Mouse (Mus musculus) hindlimb bud, embryonic 11.5 days (tissue): ENCODE measurements at regions not wholly inside any gene's neighbourhood (a gene's known extent, or its start where the extent isn't known, plus 50 kb on each side); places are given as distances from the start of the nearest gene placed in this dataset.

Experiments
- DNase-seq: peaks from one replicate; pipeline ENCODE4 v3.0.0-alpha.2; 2012; ENCODE audit warnings: low read depth, low spot score; ENCODE audit errors: extremely low spot score

DNA sequence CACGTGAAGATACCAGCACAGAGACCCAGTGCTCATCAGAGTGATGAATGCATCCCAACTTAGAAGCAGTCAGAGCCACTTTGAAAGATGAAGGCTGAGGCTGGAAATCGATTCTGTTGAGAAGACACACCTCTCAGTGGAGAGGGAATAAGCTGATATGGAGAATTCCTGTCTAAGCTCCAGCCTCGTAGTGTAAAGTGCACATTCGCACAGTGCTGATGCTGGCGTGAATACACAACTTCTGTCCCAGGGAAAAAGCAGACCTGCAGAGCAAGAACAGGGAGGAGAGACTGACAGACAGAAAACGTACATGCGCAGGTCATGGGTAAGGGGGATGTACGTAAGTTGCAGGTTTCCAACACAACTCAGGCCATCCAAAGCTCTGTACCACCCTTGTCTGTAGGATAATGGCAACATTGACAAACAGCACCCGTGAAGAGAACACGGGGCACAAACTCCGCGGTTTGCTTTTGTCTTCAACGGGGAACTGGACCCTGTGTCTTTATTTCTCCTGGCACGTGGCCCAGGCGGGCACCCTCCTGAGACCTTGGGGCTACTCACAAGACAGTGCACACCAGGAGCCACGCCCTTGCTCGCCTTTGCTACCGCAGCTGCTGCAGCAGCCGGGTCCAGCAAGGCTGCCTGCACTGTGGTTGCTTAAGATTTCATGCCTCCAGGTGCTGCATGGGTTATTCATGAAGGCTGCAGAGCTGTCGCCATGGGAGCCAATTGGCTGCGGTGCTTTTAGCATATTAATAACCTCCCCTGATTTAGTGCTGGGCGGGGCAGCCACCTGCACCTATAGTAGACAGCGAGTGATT, 434.3 kb downstream of the Cmpk2 start:
- DNase-seq: no peak

DNA sequence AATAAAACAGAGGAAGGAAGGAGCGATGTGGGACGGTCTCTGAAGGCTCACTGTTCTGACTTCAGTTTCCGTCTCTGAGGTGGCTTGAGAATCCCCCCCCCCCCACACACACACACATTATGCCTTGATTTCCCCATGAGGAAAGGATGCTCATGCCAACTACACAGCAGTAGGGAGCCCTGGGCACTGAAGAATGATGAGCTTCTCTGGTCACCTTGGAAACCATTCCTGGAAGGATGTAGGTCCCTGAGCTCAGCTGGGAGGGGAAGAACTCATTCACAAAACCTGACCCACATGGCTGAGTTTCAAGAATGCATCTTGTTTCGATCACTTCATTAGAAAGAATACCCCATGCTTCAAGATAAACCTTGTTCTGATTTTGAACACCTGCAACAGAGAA, 422.2 kb downstream of the Cmpk2 start:
- no peak for DNase-seq

DNA sequence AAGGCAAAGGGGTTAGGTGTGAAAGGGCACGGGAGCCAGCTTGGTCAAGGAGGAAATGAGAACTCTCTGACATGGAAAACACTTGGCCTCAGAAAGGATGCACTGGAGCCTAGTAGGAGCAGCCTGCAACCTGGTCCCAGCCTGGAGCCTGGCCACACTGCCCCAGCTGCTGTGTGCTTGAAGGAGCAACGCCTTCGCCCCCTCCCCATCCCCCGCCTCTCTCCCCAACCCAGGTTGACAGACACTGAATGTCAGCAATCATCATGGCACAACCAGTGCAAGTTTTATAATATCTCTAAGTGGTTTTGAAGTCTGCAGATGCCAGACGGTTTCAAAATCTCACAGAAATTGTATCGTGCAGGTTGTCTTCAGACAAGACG, 417.6 kb downstream of the Cmpk2 start:
- no peak for DNase-seq

DNA sequence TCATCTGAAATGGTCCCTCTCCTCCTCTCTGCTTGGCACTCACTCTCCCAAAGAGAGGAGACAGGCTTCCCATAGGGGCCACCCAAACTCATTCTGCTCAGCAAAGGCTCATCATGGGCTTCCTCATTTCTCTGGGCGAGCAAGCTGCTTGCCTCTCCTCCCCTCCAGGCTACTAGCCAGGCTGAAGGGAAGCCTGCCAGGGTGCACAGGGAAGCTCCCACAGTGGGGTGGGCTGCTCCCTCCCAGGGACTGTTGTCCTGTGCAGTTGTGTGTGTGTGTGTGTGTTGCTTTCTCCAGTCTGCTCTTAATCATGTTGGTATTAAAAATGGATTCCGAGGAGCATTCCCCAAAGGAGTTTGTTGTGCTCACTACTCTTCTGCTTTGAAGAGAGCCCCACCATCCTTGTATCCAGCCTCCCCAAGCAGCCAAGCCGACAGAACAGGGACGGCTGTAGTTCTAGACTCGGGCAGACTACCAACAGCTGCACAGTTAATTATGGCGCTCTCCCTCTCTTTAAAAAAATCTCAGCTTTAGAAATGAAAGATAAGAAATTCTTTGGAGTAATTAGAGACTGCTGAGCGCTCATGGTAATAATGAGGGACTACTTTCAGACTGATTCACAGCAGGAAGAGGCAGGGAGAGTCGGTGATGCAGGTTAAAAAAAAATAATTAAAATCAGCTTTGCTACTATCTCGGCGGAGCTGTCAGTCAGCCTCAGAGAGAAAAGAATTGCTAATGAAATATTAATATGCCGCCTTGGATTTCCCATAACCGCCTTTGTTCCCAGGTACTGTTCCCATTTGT, 417.0 kb downstream of the Cmpk2 start:
- no peak for DNase-seq

DNA sequence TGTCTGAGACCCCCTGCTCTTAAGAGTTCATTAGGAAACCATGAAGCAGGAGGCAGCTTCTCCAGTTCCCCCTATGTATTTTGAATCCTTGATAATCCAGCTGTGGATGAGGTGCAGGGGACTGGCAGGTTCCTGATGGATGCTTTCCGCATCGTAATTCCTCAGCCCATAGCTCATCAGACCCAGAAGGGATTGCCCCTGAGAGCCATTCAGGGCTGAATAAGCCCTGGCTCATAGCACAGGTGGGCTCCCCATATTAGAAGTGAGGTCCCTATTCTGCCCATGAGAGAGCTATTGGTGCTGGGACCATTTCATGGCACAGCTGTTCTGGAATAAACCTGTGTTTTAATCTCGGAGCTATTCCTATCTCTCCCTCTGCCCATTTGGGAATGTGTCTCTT, 416.1 kb downstream of the Cmpk2 start:
- DNase-seq: no peak

- no peak for DNase-seq
These were observed 415.2 kb downstream of the Cmpk2 start for GRCm38 (mm10) chr12:26884156-26884555.

DNA sequence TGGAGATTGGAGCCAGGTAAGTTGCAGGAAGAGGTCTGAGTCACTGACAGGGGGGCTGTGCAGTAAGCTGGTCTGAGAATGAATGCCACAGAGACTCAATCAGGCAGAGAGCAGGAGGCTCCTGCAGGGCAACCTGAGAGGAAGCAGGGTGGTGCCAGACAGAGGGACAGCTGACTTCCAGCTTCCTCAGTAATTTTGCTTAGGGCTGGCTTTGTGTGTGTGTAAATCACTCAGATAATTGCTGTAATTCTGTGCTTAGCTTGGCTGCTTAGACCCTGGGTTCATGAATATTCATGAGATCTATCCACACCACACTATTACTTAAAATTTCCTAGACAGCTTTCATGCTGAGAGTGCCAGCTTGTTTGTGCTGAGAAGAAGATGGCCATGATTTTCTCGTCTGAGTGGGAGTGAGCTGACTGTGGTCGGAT, 408.7 kb downstream of the Cmpk2 start:
- no peak for DNase-seq

- DNase-seq: no peak
These were observed 408.3 kb downstream of the Cmpk2 start for GRCm38 (mm10) chr12:26877284-26877683.

- peak; percentile 83 for DNase-seq
These were observed 403.5 kb downstream of the Cmpk2 start for GRCm38 (mm10) chr12:26872466-26872865.

- DNase-seq: no peak
These were observed 398.7 kb downstream of the Cmpk2 start for GRCm38 (mm10) chr12:26867731-26868130.

DNA sequence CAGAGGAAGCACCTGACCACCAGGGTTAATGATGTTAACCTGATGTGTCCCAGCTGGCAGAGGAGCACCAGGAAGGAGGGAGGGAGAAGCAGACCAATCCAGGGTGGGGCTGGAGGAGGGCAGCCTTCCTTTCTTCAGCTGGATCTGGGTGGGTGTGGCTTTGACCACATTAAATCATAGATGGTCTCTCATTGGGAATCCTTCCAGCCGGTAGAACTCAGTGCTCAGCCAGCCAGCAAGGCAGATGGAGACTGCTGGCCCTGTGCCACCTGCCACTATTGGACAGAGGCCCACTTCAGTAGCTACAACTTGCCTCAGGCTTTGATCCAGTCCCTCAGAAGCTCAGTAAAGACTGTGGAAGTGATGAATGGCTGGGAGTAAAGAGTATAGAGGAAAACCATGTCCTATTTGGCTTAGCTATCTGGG, 386.1 kb downstream of the Cmpk2 start:
- DNase-seq: no peak

DNA sequence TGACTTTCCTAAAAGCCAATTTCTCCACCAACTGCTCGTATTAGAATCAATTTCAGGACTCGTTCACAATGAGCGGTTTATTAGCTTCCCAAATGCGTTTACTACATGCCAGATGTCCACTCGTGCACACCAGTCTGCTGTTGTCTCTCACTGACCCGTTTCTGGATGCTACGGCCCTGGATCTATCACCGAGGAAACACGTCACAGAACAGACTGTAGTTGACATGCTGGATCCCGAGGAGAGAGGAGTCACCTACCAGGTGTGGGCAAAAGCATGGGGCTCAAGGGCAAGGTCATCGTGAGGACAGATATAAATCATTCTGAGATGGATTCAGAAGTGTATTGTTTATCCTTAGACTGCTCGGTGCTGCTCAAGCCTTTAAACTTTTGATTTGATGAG, 375.9 kb downstream of the Cmpk2 start:
- no peak for DNase-seq

- DNase-seq: no peak
These were observed 373.7 kb downstream of the Cmpk2 start for GRCm38 (mm10) chr12:26842696-26843095.

- no peak for DNase-seq
These were observed 352.4 kb downstream of the Cmpk2 start for GRCm38 (mm10) chr12:26821257-26821968.

- DNase-seq: no peak
These were observed 348.9 kb downstream of the Cmpk2 start for GRCm38 (mm10) chr12:26817866-26818265.

GRCm38 (mm10) chr12:26815771-26816170, 346.8 kb downstream of the Cmpk2 start:
- DNase-seq: peak; percentile 57

- no peak for DNase-seq
These were observed 341.7 kb downstream of the Cmpk2 start for GRCm38 (mm10) chr12:26810565-26811177.

GRCm38 (mm10) chr12:26809670-26810069, 340.7 kb downstream of the Cmpk2 start:
- DNase-seq: no peak

DNA sequence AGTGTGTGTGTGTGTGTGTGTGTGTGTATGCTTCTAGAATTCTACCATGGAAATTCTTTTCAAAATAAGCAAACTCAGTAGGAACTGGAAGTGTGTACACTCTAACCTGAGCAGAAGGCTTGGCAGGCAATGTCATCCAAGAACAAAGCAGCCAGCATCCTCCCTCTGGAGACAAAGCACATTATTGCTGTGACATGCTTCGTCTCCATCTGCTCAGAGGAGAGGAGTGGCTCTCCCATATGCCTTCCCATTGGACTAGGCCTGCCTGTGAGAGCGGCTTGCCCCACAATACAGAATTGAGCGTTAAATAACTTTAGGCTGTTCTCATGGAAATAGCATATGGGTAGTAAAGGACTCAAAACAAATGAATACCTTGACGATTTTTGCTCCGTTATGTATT, 333.5 kb downstream of the Cmpk2 start:
- no peak for DNase-seq

DNA sequence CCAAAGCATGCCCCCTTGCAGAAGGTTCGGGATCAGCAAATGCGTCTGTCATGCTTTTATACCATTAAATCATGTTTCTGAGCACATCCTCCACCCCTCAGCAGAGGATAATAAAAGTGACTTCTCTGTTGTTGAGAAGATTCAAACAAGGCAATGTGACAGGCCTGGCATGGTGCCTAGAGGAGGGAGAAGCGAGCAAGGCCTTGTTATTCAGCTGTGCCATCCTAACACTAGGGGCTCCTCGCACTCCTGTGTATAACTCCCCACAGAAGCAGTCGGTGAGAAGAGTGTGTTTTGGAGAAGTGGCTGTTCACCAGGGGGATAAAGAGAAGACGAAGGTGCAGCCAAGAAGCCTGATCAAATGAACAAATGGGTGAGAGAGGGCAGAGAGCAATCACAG, 330.3 kb downstream of the Cmpk2 start:
- DNase-seq: no peak

DNA sequence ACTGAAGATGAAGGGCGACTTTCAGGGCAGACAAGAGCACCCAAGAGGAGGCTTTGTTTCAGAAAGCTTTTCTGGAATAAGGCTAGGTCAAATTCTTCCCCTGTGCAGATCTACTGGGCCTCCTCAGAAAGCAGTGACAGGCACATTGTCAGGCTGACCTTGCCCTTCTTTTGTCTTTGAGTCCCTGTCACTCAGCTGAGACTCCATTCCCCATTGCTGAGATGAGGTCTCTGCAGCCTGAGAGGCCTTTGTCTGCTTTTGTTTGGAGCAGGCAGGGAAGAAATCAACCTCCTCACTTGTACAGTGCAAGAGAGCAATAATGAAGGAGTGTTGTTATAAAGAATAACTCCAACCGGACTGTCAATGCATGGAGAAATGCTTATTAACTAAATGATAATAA, 327.4 kb downstream of the Cmpk2 start:
- no peak for DNase-seq
